Mouse (Mus musculus) lung, adult 2 months (tissue): ENCODE data around the gene Mex3b. TPM values are rescaled to one million over a fixed set of nuclear protein-coding genes. Genes with fewer than 3 reads are reported as not detected.

ENCODE experiments used
- DNase-seq: peaks from one replicate; pipeline ENCODE4 v3.0.0; 2022
- H3K4me1 ChIP-seq: fragments of 200-500 bp; 2 replicates; pipeline ENCODE4 v1.6.1; 2011; ENCODE audit warnings: low read length; ENCODE audit not compliant: control insufficient read depth, insufficient read depth
- H3K4me3 ChIP-seq: fragments of 200-500 bp; replicated peaks from 2 replicates; pipeline ENCODE3; 2011; ENCODE audit warnings: low read depth, mild to moderate bottlenecking, control low read depth, low read length; ENCODE audit errors: extremely low read depth
- CTCF ChIP-seq: fragments of 200-500 bp; IDR thresholded peaks from 2 replicates; pipeline ENCODE4 v1.5.1; 2011; ENCODE audit warnings: mild to moderate bottlenecking, low read length, control low read depth; ENCODE audit not compliant: insufficient read depth
- POLR2A ChIP-seq: fragments of 200-500 bp; IDR thresholded peaks from 2 replicates; pipeline ENCODE4 v1.6.1; 2011; ENCODE audit warnings: low read depth, mild to moderate bottlenecking, control low read depth, low read length, borderline replicate concordance; ENCODE audit errors: extremely low read depth
- WGBS: fragments of 180-500 bp; shearing (Covaris S2); methylation state at CpG from one replicate; pipeline ENCODE4 v1.1.7; 2018; 5-methylcytosine and 5-hydroxymethylcytosine counted together
- polyA plus RNA-seq: library from polyadenylated mRNA; depleted of rRNA; stranded (reverse); fragments of >200 nt; gene quantifications from 2 replicates; pipeline ENCODE4 v1.2.3, GENCODE M21; 2012

The Mex3b gene
- polyA plus RNA-seq, 1 experiment, result 11.1 TPM

DNA sequence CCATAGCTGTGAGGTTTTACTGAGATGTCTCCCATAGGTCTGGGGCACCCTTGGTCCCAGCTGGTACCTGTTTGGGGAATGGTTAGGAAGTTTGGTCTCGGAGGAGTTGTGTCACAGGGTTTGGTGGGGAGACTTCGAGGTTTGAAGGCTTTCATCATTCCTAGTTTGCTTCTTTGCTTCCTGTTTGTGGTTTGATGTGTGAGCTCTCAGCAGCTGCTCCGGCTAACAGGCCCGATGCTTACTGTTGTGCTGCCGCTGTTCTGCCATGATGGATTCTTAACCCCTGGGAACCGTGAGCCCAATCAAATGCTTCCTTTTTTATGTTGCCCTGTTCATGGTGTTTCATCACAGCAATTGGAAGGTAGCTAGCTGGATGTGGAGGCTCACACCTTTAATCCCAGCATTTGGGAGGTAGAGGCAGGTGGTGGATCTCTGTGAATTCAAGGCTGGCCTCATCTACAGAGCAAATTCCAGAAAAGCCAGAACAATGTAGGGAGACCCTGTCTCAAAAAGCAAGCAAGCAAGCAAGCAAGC is 23.3 kb downstream of the Mex3b start:
- whole genome bisulfite sequencing, result 58% methylated on average over 6 of the region's 6 CpGs
- Histone ChIP-seq H3K4me3 (no peak overlapping the region), H3K4me1 (no peaks in the 10 kb centered on the region)
- TF ChIP-seq POLR2A (no peak), CTCF (no peak)
- DNase-seq, result no peak

DNA sequence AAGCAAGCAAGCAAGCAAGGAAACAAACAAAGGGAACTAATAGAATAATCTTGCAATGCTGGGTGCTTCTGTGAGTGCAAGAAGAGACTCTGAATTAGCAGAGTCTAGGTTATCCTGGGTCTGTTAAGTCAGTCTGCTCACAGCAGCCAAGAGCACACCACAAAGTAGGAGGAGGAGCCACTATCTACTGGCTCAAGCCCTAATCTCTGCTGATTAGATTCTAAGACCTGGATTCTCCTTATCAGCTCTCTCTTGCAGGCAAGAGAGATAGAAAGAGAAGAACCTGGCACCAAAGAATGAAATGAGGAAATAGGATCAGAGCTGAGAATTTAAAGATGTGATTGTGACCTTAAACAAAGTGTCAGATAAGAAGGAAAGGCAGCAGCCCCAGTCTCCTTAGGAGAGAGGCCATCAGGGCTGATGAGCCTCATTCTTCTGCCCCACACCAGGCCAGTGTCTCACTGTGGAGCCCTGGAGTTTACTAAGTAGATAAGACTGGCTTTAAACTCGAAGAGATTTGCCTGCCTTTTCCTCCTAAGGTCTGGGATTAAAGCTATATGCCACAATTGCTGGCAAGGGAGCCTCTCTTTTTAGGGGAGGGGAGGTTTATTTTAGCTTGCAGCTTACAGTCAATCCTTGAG is 23.9 kb downstream of the Mex3b start:
- WGBS, result 11% methylated on average over 1 of the region's 1 CpGs
- no peak overlapping the region for H3K4me3 ChIP-seq
- no peaks in the 10 kb centered on the region for H3K4me1 ChIP-seq
- DNase-seq, result no peak
- TF ChIP-seq POLR2A (no peak), CTCF (no peak)

DNA sequence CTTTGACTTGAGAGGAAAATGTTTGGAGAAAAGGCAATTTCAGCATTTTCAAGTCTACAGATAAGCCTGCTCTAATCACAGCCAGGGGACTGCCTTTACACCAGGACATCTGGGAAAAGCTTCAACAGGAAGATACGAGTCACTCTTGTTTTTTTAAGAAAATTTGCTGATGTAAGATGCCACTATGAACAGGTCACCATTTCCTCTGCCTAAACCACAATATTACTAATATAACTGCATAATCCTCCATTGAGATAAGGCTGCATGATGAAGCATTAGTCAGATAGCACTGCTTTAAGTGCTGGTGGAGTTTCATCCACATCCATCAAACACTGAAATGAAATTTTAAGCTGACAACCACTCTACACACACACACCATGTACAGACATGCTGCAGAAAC is 27.2 kb downstream of the Mex3b start:
- 38% methylated on average over 1 of the region's 1 CpGs for WGBS
- no peaks in the 10 kb centered on the region for H3K4me1 ChIP-seq
- TF ChIP-seq CTCF (no peak), POLR2A (no peak)
- no peak overlapping the region for H3K4me3 ChIP-seq
- no peak for DNase-seq

DNA sequence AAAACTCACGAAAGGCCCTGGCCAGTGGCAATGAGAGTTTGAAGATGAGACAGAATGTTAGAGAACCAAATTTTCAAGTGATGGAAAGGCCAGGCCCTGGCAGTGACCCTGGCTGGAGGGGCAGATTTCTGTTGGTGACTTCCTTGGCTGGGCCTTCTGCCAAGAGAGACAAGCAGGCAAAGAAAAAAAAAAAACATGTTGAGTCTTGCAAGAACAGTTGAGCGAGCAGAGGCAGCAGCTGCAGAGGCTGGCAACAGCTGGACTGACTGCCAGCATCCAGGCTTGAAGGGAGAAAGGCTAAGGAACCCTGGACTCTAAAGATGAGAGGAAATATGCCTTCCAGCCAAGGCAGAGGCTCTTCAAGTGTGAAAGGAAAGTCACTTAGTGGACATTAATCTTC is 28.5 kb downstream of the Mex3b start:
- TF ChIP-seq POLR2A (no peak), CTCF (no peak)
- 45% methylated on average over 2 of the region's 2 CpGs for WGBS
- DNase-seq, result no peak
- H3K4me1 ChIP-seq, result no peaks in the 10 kb centered on the region
- no peak overlapping the region for H3K4me3 ChIP-seq

DNA sequence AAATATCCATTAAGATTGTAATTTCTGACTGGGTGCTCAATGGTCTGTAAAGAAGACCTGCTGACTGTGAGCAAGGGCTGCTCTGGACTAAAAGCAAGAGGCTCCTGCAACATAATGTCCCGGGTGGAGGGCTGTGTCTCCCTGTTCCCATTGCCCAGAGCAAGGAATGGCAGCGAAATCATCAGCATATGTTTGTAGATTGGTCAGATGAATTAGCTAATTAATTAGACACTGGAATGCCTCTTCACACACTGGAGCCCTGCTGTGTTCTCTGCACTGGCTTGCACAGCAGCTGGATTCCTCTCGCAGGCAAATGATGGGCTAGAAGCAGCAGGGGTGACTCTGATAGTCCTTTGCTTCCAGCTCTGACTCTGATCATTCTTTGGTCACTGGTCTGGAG is 29.6 kb downstream of the Mex3b start:
- TF ChIP-seq POLR2A, result no peak
- no peak for TF ChIP-seq CTCF
- 90% methylated on average over 3 of the region's 3 CpGs for WGBS
- H3K4me3 ChIP-seq, result no peak overlapping the region
- no peak for DNase-seq
- no peaks in the 10 kb centered on the region for H3K4me1 ChIP-seq

DNA sequence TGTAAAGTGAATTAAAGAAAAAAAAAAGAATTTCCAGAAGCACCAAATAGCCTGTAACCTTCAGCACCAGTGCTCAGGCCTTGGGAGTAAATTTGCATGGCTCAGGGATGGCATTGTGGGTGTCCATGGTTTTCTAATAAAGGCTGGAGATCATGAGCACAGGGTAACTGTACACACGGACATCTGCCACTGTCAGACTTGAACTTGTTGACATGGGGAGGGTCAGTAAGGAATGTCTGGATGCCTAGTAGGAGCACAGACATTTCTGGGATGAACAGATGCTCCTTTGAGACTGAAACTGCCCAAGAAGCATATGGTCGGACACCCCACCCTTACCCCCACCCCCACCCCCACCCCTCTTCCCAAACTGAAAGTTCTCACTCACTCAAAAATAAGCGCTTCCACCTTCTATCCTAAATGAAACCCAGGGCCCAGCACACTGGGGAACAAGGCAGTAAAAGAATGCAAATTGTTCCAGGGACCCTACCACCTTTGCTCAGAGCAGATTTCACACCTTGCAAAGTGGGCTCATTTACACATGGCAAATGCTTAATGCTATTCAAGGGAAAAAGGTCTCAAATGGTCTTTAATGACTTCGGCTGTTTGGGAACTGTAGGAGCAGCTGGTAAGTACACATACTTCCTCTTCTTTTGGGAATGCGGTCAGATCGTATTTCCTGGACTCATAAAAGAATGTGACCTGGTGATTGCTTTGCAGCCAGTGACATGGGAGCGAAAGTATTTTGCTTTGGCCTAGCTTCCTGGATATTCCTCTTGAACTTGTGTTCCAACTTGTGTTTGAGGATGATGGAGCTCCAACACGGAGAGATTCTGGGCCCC is 32.5 kb downstream of the Mex3b start:
- WGBS, result 56% methylated on average over 8 of the region's 8 CpGs
- no peak for TF ChIP-seq POLR2A
- TF ChIP-seq CTCF, result no peak
- no peak for DNase-seq

DNA sequence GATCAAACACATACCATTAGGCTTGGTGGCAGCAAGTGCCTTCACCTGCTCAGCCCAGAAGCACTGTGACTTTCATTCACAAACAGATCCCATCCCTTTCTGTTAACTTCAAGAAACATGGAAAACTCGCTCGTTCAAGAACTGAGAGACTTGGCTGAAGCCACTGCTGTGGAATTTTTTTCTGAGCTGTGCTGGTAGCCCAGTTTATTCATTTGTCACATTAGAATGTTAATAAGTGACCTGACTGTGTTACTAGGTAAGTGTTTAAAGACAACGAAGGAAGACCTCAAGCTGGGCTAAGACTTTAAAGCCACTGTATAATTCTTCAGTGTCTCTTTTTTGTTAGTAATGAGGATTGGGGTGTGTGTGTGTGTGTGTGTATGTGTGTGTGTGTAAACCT is 35.9 kb downstream of the Mex3b start:
- H3K4me1 ChIP-seq, result no peaks in the 10 kb centered on the region
- no peak for DNase-seq
- TF ChIP-seq CTCF, result no peak
- TF ChIP-seq POLR2A, result no peak
- WGBS, result 66% methylated on average over 3 of the region's 3 CpGs
- H3K4me3 ChIP-seq, result no peak overlapping the region

More for the DNA sequence above, 32.5 kb downstream of the Mex3b start:
- no peaks in the 10 kb centered on the region for H3K4me1 ChIP-seq
- H3K4me3 ChIP-seq, result no peak overlapping the region

DNA sequence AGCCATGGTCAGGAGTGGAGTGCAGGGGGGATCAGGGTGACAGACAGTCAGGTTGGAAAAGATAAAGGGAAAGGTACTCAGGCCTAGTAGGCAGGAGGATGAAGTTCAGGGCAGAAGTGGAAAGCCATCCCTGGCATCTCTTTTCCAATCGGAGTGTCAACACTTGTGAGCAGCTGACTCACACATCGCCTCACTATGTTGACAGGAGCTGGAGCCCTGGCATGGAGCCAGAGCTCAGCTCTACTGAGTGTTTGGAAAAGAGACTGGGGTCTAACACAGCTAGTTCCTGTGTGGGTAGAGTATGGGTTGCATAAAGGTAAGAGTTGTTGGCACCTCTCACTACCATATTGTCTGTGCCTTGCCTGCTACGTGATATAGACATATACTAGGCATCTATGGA is 38.4 kb downstream of the Mex3b start:
- 41% methylated on average over 3 of the region's 3 CpGs for WGBS
- TF ChIP-seq CTCF, result no peak
- no peak for TF ChIP-seq POLR2A
- H3K4me1 ChIP-seq, result no peaks in the 10 kb centered on the region

DNA sequence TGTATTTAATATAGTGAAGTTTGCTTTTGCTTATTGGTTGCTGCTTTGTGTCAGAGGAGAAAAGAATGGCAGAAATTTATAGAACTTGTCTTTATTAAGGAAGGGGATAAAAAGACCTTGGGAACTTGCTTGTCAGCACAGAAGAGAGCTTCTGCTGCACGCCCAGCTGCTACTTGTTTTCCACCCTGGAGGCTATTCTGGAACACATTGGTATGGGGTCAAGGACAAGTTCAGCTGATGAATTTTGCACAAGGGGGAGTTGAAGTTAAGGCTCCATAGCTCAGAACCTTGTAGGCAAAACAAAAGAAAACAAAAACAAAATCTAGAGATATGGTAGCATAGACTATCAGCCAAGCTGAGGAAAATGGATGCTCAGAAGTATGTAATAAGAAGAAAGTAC is 39.9 kb downstream of the Mex3b start:
- no peak for TF ChIP-seq CTCF
- no peak for TF ChIP-seq POLR2A
- DNase-seq, result no peak
- WGBS, result 63% methylated on average over 1 of the region's 1 CpGs
- H3K4me3 ChIP-seq, result no peak overlapping the region
- H3K4me1 ChIP-seq, result no peaks in the 10 kb centered on the region

More for the DNA sequence above, 38.4 kb downstream of the Mex3b start:
- no peak overlapping the region for H3K4me3 ChIP-seq
- peak; percentile 10 for DNase-seq
